Mouse (Mus musculus) limb, embryonic 14.5 days (tissue): ENCODE measurements around the gene Ate1. TPM values are rescaled to one million over a fixed set of nuclear protein-coding genes. Genes with fewer than 3 reads are reported as not detected.

Experiments
- ATAC-seq: fragments of 200-750 bp; cut with Nextera tagmentation; 2 replicates; pipeline ENCODE4 v1.8.0; 2017; ENCODE audit warnings: low read depth, moderate number of reproducible peaks, moderate TSS enrichment; ENCODE audit not compliant: low FRiP score
- DNase-seq: peaks from one replicate; pipeline ENCODE4 v3.0.0-alpha.2; 2015; ENCODE audit warnings: low spot score
- H3K27ac ChIP-seq: fragments of 300-500 bp; sonication (generic); replicated peaks from 2 replicates; pipeline ENCODE4 v1.5.1; 2014; ENCODE audit warnings: low read depth, mild to moderate bottlenecking, low read length, moderate library complexity, mixed read lengths
- H3K27me3 ChIP-seq: fragments of 300-500 bp; sonication (generic); 2 replicates; pipeline ENCODE4 v1.6.1; 2014; ENCODE audit warnings: low read length, mixed read lengths; ENCODE audit not compliant: control insufficient read depth, insufficient read depth
- H3K36me3 ChIP-seq: fragments of 300-500 bp; sonication (generic); 2 replicates; pipeline ENCODE4 v1.6.1; 2014; ENCODE audit warnings: mild to moderate bottlenecking, low read length, moderate library complexity, mixed read lengths; ENCODE audit not compliant: control insufficient read depth, insufficient read depth
- H3K4me1 ChIP-seq: fragments of 300-500 bp; sonication (generic); 2 replicates; pipeline ENCODE4 v1.6.1; 2014; ENCODE audit warnings: antibody characterized with exemption, low read length, mixed read lengths; ENCODE audit not compliant: control insufficient read depth, insufficient read depth
- H3K4me2 ChIP-seq: fragments of 300-500 bp; sonication (generic); replicated peaks from 2 replicates; pipeline ENCODE4 v1.6.1; 2014; ENCODE audit warnings: low read depth, mild to moderate bottlenecking, low read length, moderate library complexity; ENCODE audit not compliant: severe bottlenecking
- H3K4me3 ChIP-seq: fragments of 300-500 bp; sonication (generic); replicated peaks from 2 replicates; pipeline ENCODE4 v1.5.1; 2014; ENCODE audit warnings: low read length
- H3K9ac ChIP-seq: fragments of 300-500 bp; sonication (generic); 2 replicates; pipeline ENCODE4 v1.6.1; 2014; ENCODE audit warnings: mild to moderate bottlenecking, low read depth, low read length, moderate library complexity; ENCODE audit not compliant: severe bottlenecking
- H3K9me3 ChIP-seq: fragments of 300-500 bp; sonication (generic); 2 replicates; pipeline ENCODE4 v1.6.1; 2016; ENCODE audit warnings: low read length; ENCODE audit not compliant: control insufficient read depth
- POLR2A ChIP-seq: fragments of 200-500 bp; IDR thresholded peaks from 2 replicates; pipeline ENCODE4 v1.8.0; 2012; ENCODE audit warnings: inconsistent platforms, mild to moderate bottlenecking, moderate library complexity, borderline replicate concordance; ENCODE audit not compliant: insufficient read depth, insufficient read length; ENCODE audit errors: extremely low read depth
- WGBS: fragments of 180-500 bp; shearing (Covaris S2); extraction: QIAGEN DNeasy Blood & Tissue Kit; methylation state at CpG from one replicate; pipeline ENCODE4 v1.1.7; 2014; 5-methylcytosine and 5-hydroxymethylcytosine counted together
- polyA plus RNA-seq, 2 experiments: library from polyadenylated mRNA; depleted of rRNA in 1 of 2; stranded (reverse) in 1 of 2; unstranded in 1 of 2; fragments of >200 nt; fragmentation: Nextera tagmentation in 1 of 2; extraction: Ambion mirVana in 1 of 2; gene quantifications; 2 replicates each; pipeline versions ENCODE4 v1.2.1 to v1.2.3; 2012 to 2014

Gene Ate1
- polyA plus RNA-seq, 2 experiments: 12.9 to 47.8 TPM

- no peak overlapping the region for H3K4me3 ChIP-seq
- no peaks in the 10 kb centered on the region for H3K36me3 ChIP-seq
- no peak overlapping the region for H3K27ac ChIP-seq
- DNase-seq (no peak), ATAC-seq (no peak)
- H3K27me3 ChIP-seq: no peaks in the 10 kb centered on the region
- 0 out of 2 replicates have a peak, but pooled peaks cover 3% of the 10 kb centered on the region for H3K9me3 ChIP-seq
- H3K4me1 ChIP-seq: peaks cover 6% of the 10 kb centered on the region; the same call in 1 of the 2 replicates
- WGBS: 48% methylated on average over 13 of the region's 13 CpGs
- H3K4me2 ChIP-seq: no peak overlapping the region
- TF ChIP-seq POLR2A: no peak
- H3K9ac ChIP-seq: no peak overlapping the region
Measured at GRCm38 (mm10) chr7:130368036-130368826, 151.9 kb downstream of the Ate1 start.

- Histone ChIP-seq H3K4me1 (peaks cover 6% of the 10 kb centered on the region; the same call in 1 of the 2 replicates), H3K27ac (no peak overlapping the region), H3K4me2 (no peak overlapping the region), H3K36me3 (no peaks in the 10 kb centered on the region), H3K4me3 (no peak overlapping the region), H3K9ac (no peak overlapping the region), H3K9me3 (0 out of 2 replicates have a peak, but pooled peaks cover 3% of the 10 kb centered on the region), H3K27me3 (no peaks in the 10 kb centered on the region)
- no peak for TF ChIP-seq POLR2A
- 34% methylated on average over 12 of the region's 12 CpGs for WGBS
- ATAC-seq (no peak), DNase-seq (no peak)
Measured at GRCm38 (mm10) chr7:130367222-130368035, 152.7 kb downstream of the Ate1 start.

- 0 out of 2 replicates have a peak, but pooled peaks cover 3% of the 10 kb centered on the region for H3K9me3 ChIP-seq
Measured at GRCm38 (mm10) chr7:130365711-130366110, 154.5 kb downstream of the Ate1 start.

More at GRCm38 (mm10) chr7:130365711-130366110, 154.5 kb downstream of the Ate1 start:
- no peak overlapping the region for H3K4me2 ChIP-seq
- no peak overlapping the region for H3K9ac ChIP-seq
- WGBS: 93% methylated on average over 10 of the region's 10 CpGs
- no peak for DNase-seq
- H3K4me1 ChIP-seq: peaks cover 6% of the 10 kb centered on the region; the same call in 1 of the 2 replicates
- no peak for ATAC-seq
- H3K27me3 ChIP-seq: no peaks in the 10 kb centered on the region
- no peak for TF ChIP-seq POLR2A
- no peak overlapping the region for H3K4me3 ChIP-seq
- H3K36me3 ChIP-seq: no peaks in the 10 kb centered on the region
- no peak overlapping the region for H3K27ac ChIP-seq

Other genes with a start within 250 kb of the Ate1 start
- gene Nsmce4a, start 52.7 kb upstream of the Ate1 start, polyA plus RNA-seq (2012; rRNA removed): 73.1 and 88.8 TPM in 2 replicates
- gene Nsmce4a, start 52.7 kb upstream of the Ate1 start, polyA plus RNA-seq (2014; fragmentation: Nextera tagmentation; extraction: Ambion mirVana): 163 and 164 TPM in 2 replicates
- gene Tacc2, start 57.1 kb upstream of the Ate1 start, polyA plus RNA-seq (2012; rRNA removed): 47.3 and 49.1 TPM in 2 replicates
- 38.2 and 39.8 TPM in 2 replicates for gene Tacc2, start 57.1 kb upstream of the Ate1 start, polyA plus RNA-seq (2014; fragmentation: Nextera tagmentation; extraction: Ambion mirVana)